Mouse (Mus musculus) G1E (cell line): ENCODE measurements at regions not wholly inside any gene's neighbourhood (a gene's known extent, or its start where the extent isn't known, plus 50 kb on each side); places are given as distances from the start of the nearest gene placed in this dataset.

Source experiments
- CTCF ChIP-seq: IDR thresholded peaks from 2 replicates; pipeline ENCODE4 v1.5.1; 2012; ENCODE audit warnings: low read depth, low read length, inconsistent platforms, mixed read lengths
- GATA1 ChIP-seq: IDR thresholded peaks from 2 replicates; pipeline ENCODE4 v1.6.1; 2012; ENCODE audit warnings: borderline replicate concordance, low read length, inconsistent platforms, mixed read lengths
- TAL1 ChIP-seq: conservative IDR thresholded peaks from 2 replicates; pipeline ENCODE4 v1.6.1; 2012; ENCODE audit warnings: low read depth, low read length, inconsistent platforms, mixed read lengths

DNA sequence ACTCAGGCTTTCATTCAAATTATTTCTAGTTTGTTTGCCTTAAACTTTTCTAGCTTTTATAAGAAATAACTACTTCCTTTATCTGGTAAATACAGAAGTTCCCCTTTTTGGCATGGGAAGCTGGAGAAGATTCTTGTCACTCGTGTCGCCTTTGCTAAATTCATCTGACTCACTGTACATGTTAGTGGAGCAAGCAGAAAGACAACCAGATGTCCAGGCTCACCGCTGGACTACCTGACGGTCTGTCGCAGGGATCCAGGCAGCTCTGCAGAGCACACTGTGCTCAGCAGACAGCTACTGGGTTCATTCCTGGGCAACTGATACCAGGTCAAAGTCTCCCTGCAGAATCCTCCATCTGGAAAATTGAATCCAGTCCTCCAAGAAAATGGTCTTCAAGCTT is 85.0 kb upstream of the Mtap start:
- TF ChIP-seq CTCF (no peak), TAL1 (no peak), GATA1 (no peak)
